Mouse (Mus musculus) C2C12 (cell line): Measurements from ENCODE around the gene Slc39a9.

ENCODE experiments used
- CTCF ChIP-seq: IDR thresholded peaks from one replicate; pipeline ENCODE4 v1.5.1; 2011; ENCODE audit not compliant: control insufficient read depth, insufficient read depth, insufficient read length
- FOSL1 ChIP-seq: IDR thresholded peaks from one replicate; pipeline ENCODE4 v1.8.0; 2011; ENCODE audit warnings: mild to moderate bottlenecking, low read length; ENCODE audit not compliant: poor library complexity, insufficient read depth, severe bottlenecking
- MAX ChIP-seq: IDR thresholded peaks from one replicate; pipeline ENCODE4 v1.6.1; 2011; ENCODE audit warnings: mild to moderate bottlenecking, control low read depth
- MYOD1 ChIP-seq: IDR thresholded peaks from one replicate; pipeline ENCODE4 v1.6.1; 2011; ENCODE audit warnings: low read depth; ENCODE audit not compliant: control insufficient read depth, insufficient read length
- USF1 ChIP-seq: IDR thresholded peaks from one replicate; pipeline ENCODE4 v1.6.1; 2011; ENCODE audit warnings: low read depth, mild to moderate bottlenecking, control low read depth, moderate library complexity

DNA sequence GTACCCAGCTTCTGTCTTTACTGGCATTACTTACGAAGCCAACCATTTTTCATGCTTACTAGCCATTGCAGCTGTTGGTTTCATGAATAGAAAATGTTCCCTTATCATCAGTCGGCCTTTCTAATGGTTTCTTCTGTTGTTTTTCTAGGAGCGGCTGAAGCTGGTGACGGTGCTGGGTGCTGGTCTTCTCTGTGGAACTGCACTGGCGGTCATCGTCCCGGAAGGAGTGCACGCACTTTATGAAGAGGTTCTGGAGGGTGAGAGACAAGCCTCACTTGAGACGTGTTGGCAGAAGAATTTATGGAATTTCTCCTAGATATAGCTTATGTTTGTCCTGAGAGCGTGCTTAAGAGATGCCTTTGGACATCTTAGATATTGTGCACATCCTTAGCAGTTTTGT, 18.6 kb downstream of the Slc39a9 start:
- TF ChIP-seq CTCF (no peak), MYOD1 (no peak), MAX (no peak), FOSL1 (no peak), USF1 (no peak)
